Mouse (Mus musculus): ENCODE data around the gene Tas2r124. TPM values are rescaled to one million over a fixed set of nuclear protein-coding genes. Genes with fewer than 3 reads are reported as not detected.

The Tas2r124 gene
- polyA plus RNA-seq (2016; fragmentation: Nextera tagmentation; extraction: Ambion mirVana), result not detected in 2 replicates

DNA sequence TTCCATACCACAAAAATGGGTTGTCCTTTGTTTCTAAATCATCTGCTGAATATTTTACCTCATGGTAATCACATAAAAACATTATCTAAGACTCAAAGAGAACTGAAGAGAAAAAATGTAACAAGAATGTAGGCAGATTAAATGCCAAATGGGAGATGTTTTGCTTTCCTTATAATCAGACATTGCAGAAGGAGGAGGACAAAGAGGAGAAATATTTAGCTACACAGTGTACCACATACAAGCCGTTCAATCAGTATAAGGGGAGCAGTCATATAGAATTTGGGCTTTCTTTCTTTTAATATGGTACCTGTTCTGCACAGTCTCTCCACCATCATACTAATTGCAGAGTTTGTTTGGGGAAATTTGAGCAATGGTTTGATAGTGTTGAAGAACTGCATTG lies at the start of gene Tas2r124:
Gene Tas2r124, plus strand, starts transcription at position 301 of the 400 bp plus-strand sequence.
- Histone ChIP-seq H3K4me1 (replicated peaks) (no peaks in the 10 kb centered on the region), H3K27ac (no peak within 1 kb of the TSS), H3K9ac (replicated peaks) (no peak within 1 kb of the TSS), H3K36me3 (no peaks in the 10 kb centered on the region), H3K9me3 (no peaks in the 10 kb centered on the region), H3K4me2 (no peak within 1 kb of the TSS), H3K4me3 (replicated peaks) (no peak within 1 kb of the TSS), H3K27me3 (no peaks in the 10 kb centered on the region)
- 83% methylated on average over 1 of the region's 1 CpGs for WGBS
- no peak for ATAC-seq (ENCODE audit: insufficient number of reproducible peaks, insufficient read depth, low FRiP score, low TSS enrichment, low read depth)

DNA sequence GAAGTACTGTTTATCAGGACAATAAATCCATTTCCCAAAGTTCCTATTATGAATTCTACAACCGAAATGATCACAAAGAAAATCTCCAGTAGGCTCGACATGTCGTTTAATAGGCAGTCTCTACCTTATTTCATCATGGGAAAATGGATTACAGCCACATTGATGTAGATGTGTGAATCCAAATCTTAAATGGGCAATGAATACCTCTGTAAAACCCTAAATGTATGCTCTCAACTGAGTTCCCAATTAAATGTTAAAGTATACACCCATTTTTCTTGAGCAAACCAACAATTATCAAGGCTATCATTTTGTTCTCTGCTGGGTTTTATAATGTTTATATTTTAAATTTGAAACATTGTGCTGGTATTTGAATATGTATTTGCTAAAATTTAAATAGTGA lies 42.7 kb upstream of the Tas2r124 start, which contains the start of gene Tas2r122:
Gene Tas2r122, minus strand, starts transcription at position 101 of the 400 bp plus-strand sequence.
- no peak for ATAC-seq (ENCODE audit: insufficient number of reproducible peaks, insufficient read depth, low FRiP score, low TSS enrichment, low read depth)
- 82% methylated on average over 3 of the region's 3 CpGs for WGBS
- Histone ChIP-seq H3K36me3 (no peaks in the 10 kb centered on the region), H3K27me3 (no peaks in the 10 kb centered on the region), H3K27ac (no peak within 1 kb of the TSS), H3K9ac (replicated peaks) (no peak within 1 kb of the TSS), H3K4me3 (replicated peaks) (no peak within 1 kb of the TSS), H3K4me2 (no peak within 1 kb of the TSS), H3K4me1 (replicated peaks) (no peaks in the 10 kb centered on the region), H3K9me3 (0 out of 2 replicates have a peak, but pooled peaks cover 4% of the 10 kb centered on the region)

DNA sequence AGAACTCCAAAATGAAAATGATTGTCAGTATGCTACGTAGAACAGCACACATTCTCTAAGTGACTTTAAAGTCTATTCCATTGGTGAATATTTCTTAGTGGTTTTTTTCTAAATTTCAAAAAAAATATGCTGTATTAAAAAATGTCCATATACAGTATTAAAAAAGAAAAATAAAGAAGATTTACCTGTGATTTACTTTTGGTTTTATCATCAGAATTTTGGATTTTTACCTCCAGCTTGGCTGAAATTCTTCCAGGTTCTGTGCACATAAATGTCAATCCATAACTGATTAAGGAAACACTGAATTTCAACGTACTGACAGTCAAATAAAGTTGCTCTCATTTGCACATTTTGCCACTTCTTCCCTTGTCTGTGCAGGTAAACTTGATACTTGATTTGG lies 16.6 kb upstream of the Tas2r124 start, which contains the start of gene Tas2r115:
Gene Tas2r115, minus strand, starts transcription at position 101 of the 400 bp plus-strand sequence.
- no peaks in the 10 kb centered on the region for H3K27me3 ChIP-seq
- H3K4me3 ChIP-seq (replicated peaks), result no peak within 1 kb of the TSS
- H3K27ac ChIP-seq, result no peak within 1 kb of the TSS
- H3K4me1 ChIP-seq (replicated peaks), result no peaks in the 10 kb centered on the region
- no peaks in the 10 kb centered on the region for H3K9me3 ChIP-seq
- WGBS, result 74% methylated on average over 2 of the region's 2 CpGs
- ATAC-seq (ENCODE audit: insufficient number of reproducible peaks, insufficient read depth, low FRiP score, low TSS enrichment, low read depth), result no peak
- no peaks in the 10 kb centered on the region for H3K36me3 ChIP-seq
- no peak within 1 kb of the TSS for H3K4me2 ChIP-seq
- H3K9ac ChIP-seq (replicated peaks), result no peak within 1 kb of the TSS

DNA sequence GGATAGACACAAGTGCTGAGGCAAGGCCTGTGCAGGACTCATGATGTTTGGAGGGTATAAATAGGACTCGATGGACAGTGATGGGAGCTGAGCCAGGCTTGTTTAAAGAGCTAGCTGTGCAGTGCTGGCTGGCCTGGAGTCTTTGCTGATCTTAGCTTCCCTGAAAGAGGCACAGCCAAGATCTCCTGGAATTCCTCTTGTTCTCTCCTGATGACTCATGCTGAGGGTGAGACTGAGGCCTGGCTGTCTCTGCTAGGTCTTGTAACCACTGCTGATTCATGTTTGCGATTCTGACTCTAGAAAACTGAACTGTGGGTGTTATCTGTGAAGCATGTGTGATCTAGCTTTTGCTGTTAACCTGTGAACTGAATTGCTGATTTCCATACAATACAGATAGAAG lies 4.3 kb upstream of the Tas2r124 start:
- Histone ChIP-seq H3K4me1 (replicated peaks) (no peaks in the 10 kb centered on the region), H3K9me3 (no peaks in the 10 kb centered on the region), H3K27ac (no peak overlapping the region), H3K9ac (replicated peaks) (no peak overlapping the region), H3K27me3 (no peaks in the 10 kb centered on the region), H3K4me2 (no peak overlapping the region), H3K4me3 (replicated peaks) (no peak overlapping the region), H3K36me3 (no peaks in the 10 kb centered on the region)
- 80% methylated on average over 2 of the region's 2 CpGs for WGBS
- no peak for ATAC-seq (ENCODE audit: insufficient number of reproducible peaks, insufficient read depth, low FRiP score, low TSS enrichment, low read depth)

DNA sequence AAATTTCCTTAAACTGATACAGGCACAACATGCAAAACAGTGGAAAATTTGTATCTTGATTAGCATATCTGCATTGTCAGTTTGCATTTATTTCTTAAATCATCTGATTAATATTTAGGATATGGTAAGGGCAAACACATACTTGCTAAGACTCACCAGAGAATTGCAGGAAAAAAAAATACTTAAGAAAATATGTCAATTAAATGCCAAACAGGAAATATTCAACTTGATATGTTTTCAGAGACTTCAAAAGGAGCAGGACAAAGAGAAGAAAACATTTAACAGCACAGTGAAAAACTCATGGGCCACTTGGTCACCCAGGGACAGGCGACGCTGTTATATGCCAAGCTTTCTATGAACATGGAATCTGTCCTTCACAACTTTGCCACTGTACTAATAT lies 7.3 kb downstream of the Tas2r124 start, which contains the start of gene Tas2r102:
Gene Tas2r102, plus strand, starts transcription at position 301 of the 400 bp plus-strand sequence.
- Histone ChIP-seq H3K36me3 (no peaks in the 10 kb centered on the region), H3K4me2 (no peak within 1 kb of the TSS), H3K27me3 (no peaks in the 10 kb centered on the region), H3K27ac (no peak within 1 kb of the TSS), H3K4me3 (replicated peaks) (no peak within 1 kb of the TSS), H3K9me3 (no peaks in the 10 kb centered on the region), H3K4me1 (replicated peaks) (no peaks in the 10 kb centered on the region), H3K9ac (replicated peaks) (no peak within 1 kb of the TSS)
- ATAC-seq (ENCODE audit: insufficient number of reproducible peaks, insufficient read depth, low FRiP score, low TSS enrichment, low read depth), result no peak
- WGBS, result 92% methylated on average over 2 of the region's 2 CpGs

- Histone ChIP-seq H3K27ac (no peak within 1 kb of the TSS), H3K9me3 (no peaks in the 10 kb centered on the region), H3K4me3 (replicated peaks) (no peak within 1 kb of the TSS), H3K27me3 (no peaks in the 10 kb centered on the region), H3K4me2 (no peak within 1 kb of the TSS), H3K9ac (replicated peaks) (no peak within 1 kb of the TSS), H3K36me3 (no peaks in the 10 kb centered on the region), H3K4me1 (replicated peaks) (no peaks in the 10 kb centered on the region)
- no peak for ATAC-seq (ENCODE audit: insufficient number of reproducible peaks, insufficient read depth, low FRiP score, low TSS enrichment, low read depth)
Measured at GRCm38 (mm10) chr6:132778062-132778461, 23.5 kb downstream of the Tas2r124 start, which contains the start of gene Tas2r136. Gene Tas2r136, minus strand, starts transcription at chr6:132778162.

GRCm38 (mm10) chr6:132795393-132795792 lies 40.9 kb downstream of the Tas2r124 start:
- WGBS, result 18% methylated on average over 1 of the region's 1 CpGs
- H3K27me3 ChIP-seq, result no peaks in the 10 kb centered on the region
- no peak for ATAC-seq (ENCODE audit: insufficient number of reproducible peaks, insufficient read depth, low FRiP score, low TSS enrichment, low read depth)
- no peaks in the 10 kb centered on the region for H3K4me1 ChIP-seq (replicated peaks)
- H3K27ac ChIP-seq, result no peak overlapping the region
- H3K36me3 ChIP-seq, result no peaks in the 10 kb centered on the region
- H3K4me3 ChIP-seq (replicated peaks), result no peak overlapping the region
- no peak overlapping the region for H3K4me2 ChIP-seq
- H3K9ac ChIP-seq (replicated peaks), result no peak overlapping the region
- H3K9me3 ChIP-seq, result peaks cover 31% of the 10 kb centered on the region

DNA sequence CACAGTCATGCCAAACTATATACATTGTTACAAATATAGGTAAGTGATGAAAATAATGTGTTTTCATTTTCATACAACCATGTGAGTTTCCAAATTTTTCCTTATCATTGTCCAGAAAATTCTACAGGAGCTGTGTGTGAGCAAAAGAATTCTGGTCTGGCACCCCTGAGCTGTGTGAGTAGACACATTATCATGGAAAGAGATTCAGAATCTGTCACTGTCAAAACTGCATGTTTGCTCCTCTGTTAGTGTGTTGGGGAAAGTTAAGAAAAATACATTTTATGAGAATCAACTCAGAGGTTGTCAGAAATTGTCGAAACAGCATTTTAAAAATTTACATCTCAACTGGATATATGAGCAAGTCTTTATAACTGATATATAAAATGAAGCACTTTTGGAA lies 48.0 kb downstream of the Tas2r124 start, which contains the start of gene Tas2r117:
Gene Tas2r117, plus strand, starts transcription at position 301 of the 400 bp plus-strand sequence.
- no peak within 1 kb of the TSS for H3K27ac ChIP-seq
- H3K9ac ChIP-seq (replicated peaks), result no peak within 1 kb of the TSS
- H3K4me1 ChIP-seq (replicated peaks), result no peaks in the 10 kb centered on the region
- H3K4me3 ChIP-seq (replicated peaks), result no peak within 1 kb of the TSS
- H3K36me3 ChIP-seq, result no peaks in the 10 kb centered on the region
- no peak within 1 kb of the TSS for H3K4me2 ChIP-seq
- no peak for ATAC-seq (ENCODE audit: insufficient number of reproducible peaks, insufficient read depth, low FRiP score, low TSS enrichment, low read depth)
- no peaks in the 10 kb centered on the region for H3K9me3 ChIP-seq
- 84% methylated on average over 1 of the region's 1 CpGs for WGBS
- H3K27me3 ChIP-seq, result no peaks in the 10 kb centered on the region

Other genes starting within 250 kb of the Tas2r124 start
- gene Prh1, start 184.9 kb upstream of the Tas2r124 start, polyA plus RNA-seq (2016; fragmentation: Nextera tagmentation; extraction: Ambion mirVana), result not detected in 2 replicates
- not detected in 2 replicates for gene Prp2, start 158.8 kb upstream of the Tas2r124 start, polyA plus RNA-seq (2016; fragmentation: Nextera tagmentation; extraction: Ambion mirVana)
- not detected in 2 replicates for gene A630073D07Rik, start 103.2 kb upstream of the Tas2r124 start, polyA plus RNA-seq (2016; fragmentation: Nextera tagmentation; extraction: Ambion mirVana)
- gene Tas2r120, start 97.8 kb upstream of the Tas2r124 start, polyA plus RNA-seq (2016; fragmentation: Nextera tagmentation; extraction: Ambion mirVana), result not detected in 2 replicates
- gene Tas2r121, start 53.7 kb upstream of the Tas2r124 start, polyA plus RNA-seq (2016; fragmentation: Nextera tagmentation; extraction: Ambion mirVana), result not detected in 2 replicates
- not detected in 2 replicates for gene Tas2r122, start 42.8 kb upstream of the Tas2r124 start, polyA plus RNA-seq (2016; fragmentation: Nextera tagmentation; extraction: Ambion mirVana)
- not detected in 2 replicates for gene Tas2r115, start 16.7 kb upstream of the Tas2r124 start, polyA plus RNA-seq (2016; fragmentation: Nextera tagmentation; extraction: Ambion mirVana)
- not detected in 2 replicates for gene Tas2r102, start 7.4 kb downstream of the Tas2r124 start, polyA plus RNA-seq (2016; fragmentation: Nextera tagmentation; extraction: Ambion mirVana)
- not detected in 2 replicates for gene Tas2r136, start 23.4 kb downstream of the Tas2r124 start, polyA plus RNA-seq (2016; fragmentation: Nextera tagmentation; extraction: Ambion mirVana)
- gene Tas2r117, start 48.1 kb downstream of the Tas2r124 start, polyA plus RNA-seq (2016; fragmentation: Nextera tagmentation; extraction: Ambion mirVana), result not detected in 2 replicates
- gene Tas2r123, start 92.4 kb downstream of the Tas2r124 start, polyA plus RNA-seq (2016; fragmentation: Nextera tagmentation; extraction: Ambion mirVana), result not detected in 2 replicates
- not detected in 2 replicates for gene Tas2r116, start 100.7 kb downstream of the Tas2r124 start, polyA plus RNA-seq (2016; fragmentation: Nextera tagmentation; extraction: Ambion mirVana)
- not detected in 2 replicates for gene Tas2r110, start 113.3 kb downstream of the Tas2r124 start, polyA plus RNA-seq (2016; fragmentation: Nextera tagmentation; extraction: Ambion mirVana)
- gene Tas2r113, start 138.3 kb downstream of the Tas2r124 start, polyA plus RNA-seq (2016; fragmentation: Nextera tagmentation; extraction: Ambion mirVana), result not detected in 2 replicates
- not detected in 2 replicates for gene Tas2r125, start 154.9 kb downstream of the Tas2r124 start, polyA plus RNA-seq (2016; fragmentation: Nextera tagmentation; extraction: Ambion mirVana)
- not detected in 2 replicates for gene Tas2r129, start 196.4 kb downstream of the Tas2r124 start, polyA plus RNA-seq (2016; fragmentation: Nextera tagmentation; extraction: Ambion mirVana)
- not detected in 2 replicates for gene Tas2r131, start 203.2 kb downstream of the Tas2r124 start, polyA plus RNA-seq (2016; fragmentation: Nextera tagmentation; extraction: Ambion mirVana)
- not detected in 2 replicates for gene Tas2r109, start 226.2 kb downstream of the Tas2r124 start, polyA plus RNA-seq (2016; fragmentation: Nextera tagmentation; extraction: Ambion mirVana)

Data from limb, embryonic 12.5 days (tissue).